Mouse (Mus musculus) E14TG2a.4 (cell line): Measurements from ENCODE around the gene Olfr90.

Source experiments
- CTCF ChIP-seq: conservative IDR thresholded peaks from 2 replicates; pipeline ENCODE4 v1.5.1; 2014; ENCODE audit warnings: low read length
- NANOG ChIP-seq: IDR thresholded peaks from 2 replicates; pipeline ENCODE4 v1.6.1; 2014; ENCODE audit warnings: borderline replicate concordance, low read length, mixed read lengths
- POU5F1 ChIP-seq: IDR thresholded peaks from 2 replicates; pipeline ENCODE4 v1.6.1; 2014; ENCODE audit warnings: low read length, borderline replicate concordance

DNA sequence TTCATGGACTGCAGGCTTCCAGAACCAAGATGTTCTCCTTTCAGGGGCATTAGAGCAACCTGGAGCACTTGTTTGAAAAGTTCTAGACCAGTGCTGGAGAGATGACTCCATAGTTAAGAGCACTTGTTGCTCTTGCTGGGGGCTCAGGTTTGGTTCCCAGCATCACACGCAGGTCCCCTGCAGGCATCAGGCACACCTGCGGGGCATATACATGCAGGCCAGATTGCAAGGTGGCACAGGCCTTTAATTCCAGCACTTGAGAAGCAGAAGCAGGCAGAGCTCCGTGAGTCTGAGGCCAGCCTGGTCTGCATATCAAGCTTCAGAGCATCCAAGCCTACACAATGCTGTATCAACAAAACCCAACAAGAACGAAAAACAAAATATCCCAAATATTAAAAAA is 6.6 kb downstream of the Olfr90 start:
- TF ChIP-seq CTCF (no peak), NANOG (no peak), POU5F1 (no peak)
